Mouse (Mus musculus) erythroblast, embryonic 14.5 days (primary cell): ENCODE data around the gene Cacfd1. TPM values are rescaled to one million over a fixed set of nuclear protein-coding genes. Genes with fewer than 3 reads are reported as not detected.

Experiments used
- H3K27me3 ChIP-seq: 2 replicates; pipeline ENCODE4 v1.6.1; 2012; ENCODE audit warnings: inconsistent platforms; ENCODE audit not compliant: control insufficient read depth
- H3K36me3 ChIP-seq: 2 replicates; pipeline ENCODE4 v1.6.1; 2012; ENCODE audit warnings: mild to moderate bottlenecking, inconsistent platforms; ENCODE audit not compliant: control insufficient read depth
- H3K4me1 ChIP-seq: 2 replicates; pipeline ENCODE4 v1.6.1; 2012; ENCODE audit warnings: inconsistent platforms; ENCODE audit not compliant: control insufficient read depth
- H3K4me3 ChIP-seq: replicated peaks from 2 replicates; pipeline ENCODE3; 2012; ENCODE audit warnings: moderate library complexity, mild to moderate bottlenecking, inconsistent platforms
- H3K9me3 ChIP-seq: 2 replicates; pipeline ENCODE4 v1.6.1; 2012; ENCODE audit warnings: low read length, inconsistent platforms, mixed read lengths; ENCODE audit not compliant: control insufficient read depth
- GATA1 ChIP-seq: IDR thresholded peaks from 2 replicates; pipeline ENCODE4 v1.6.1; 2012; ENCODE audit warnings: low read length, inconsistent platforms, mixed read lengths
- TAL1 ChIP-seq: IDR thresholded peaks from 3 replicates; pipeline ENCODE4 v1.6.1; 2012; ENCODE audit warnings: low read length, inconsistent platforms, mixed read lengths
- polyA plus RNA-seq: library from polyadenylated mRNA; stranded (reverse); fragments of >175 nt; gene quantifications from 2 replicates; pipeline ENCODE4 v1.2.3, GENCODE M21; 2012

Gene Cacfd1
- polyA plus RNA-seq: 0.16 and 0.25 TPM in 2 replicates

GRCm38 (mm10) chr2:27009714-27010244 is at the start of gene Cacfd1:
TSS of gene Cacfd1 (plus strand) at chr2:27009926.
- TF ChIP-seq GATA1 (no peak), TAL1 (no peak)
- Histone ChIP-seq H3K9me3 (no peaks in the 10 kb centered on the region), H3K27me3 (no peaks in the 10 kb centered on the region), H3K36me3 (peaks cover 12% of the 10 kb centered on the region), H3K4me1 (peaks cover 21% of the 10 kb centered on the region), H3K4me3 (peak within 1 kb of the TSS; percentile 76)

GRCm38 (mm10) chr2:26960756-26961155 is 49.0 kb upstream of the Cacfd1 start:
- TF ChIP-seq GATA1 (no peak), TAL1 (no peak)
- Histone ChIP-seq H3K27me3 (no peaks in the 10 kb centered on the region), H3K4me3 (no peak overlapping the region), H3K4me1 (peaks cover 42% of the 10 kb centered on the region), H3K36me3 (peaks cover 62% of the 10 kb centered on the region), H3K9me3 (no peaks in the 10 kb centered on the region)

DNA sequence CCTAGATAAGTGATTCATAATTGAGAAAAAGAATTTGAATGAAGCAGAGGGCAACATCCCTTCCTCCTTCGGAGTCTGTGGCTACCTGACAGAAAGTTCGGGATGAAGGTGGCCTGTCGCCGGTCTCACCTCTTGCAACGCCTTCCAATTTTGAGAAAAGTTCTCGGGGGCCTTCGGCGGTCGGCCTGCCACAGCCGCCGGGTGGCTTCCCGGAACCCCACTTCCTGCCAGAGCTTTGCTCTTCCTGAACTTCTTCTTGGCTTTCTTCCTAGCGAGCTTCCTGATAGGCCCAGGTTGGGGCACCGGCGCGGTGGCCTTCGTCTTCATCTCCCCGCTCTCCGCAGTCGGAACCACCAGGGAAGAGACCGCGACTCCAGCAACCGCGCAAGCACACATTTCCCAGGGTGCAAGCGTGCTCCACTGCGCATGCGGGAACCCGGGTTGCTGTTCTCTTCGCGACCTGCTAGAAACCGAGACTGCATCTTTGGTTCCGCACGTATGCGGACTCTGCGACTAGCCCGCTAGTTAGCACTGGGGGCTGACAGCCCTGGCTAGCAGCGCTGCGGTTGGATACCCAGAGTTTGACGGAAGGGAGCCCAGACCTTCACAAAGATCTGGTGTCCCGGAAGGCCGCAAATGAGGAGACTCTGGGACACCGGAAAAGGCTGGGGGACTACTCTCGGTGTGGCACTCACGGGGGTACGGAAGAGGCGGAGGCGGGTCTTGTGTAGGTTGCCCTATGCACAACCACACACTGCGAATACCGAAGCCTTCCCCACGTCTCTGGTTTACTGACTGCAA is 45.6 kb upstream of the Cacfd1 start, which contains the start of gene Rexo4:
TSS of gene Rexo4 (minus strand) at position 464 of the 801 bp plus-strand sequence.
- Histone ChIP-seq H3K36me3 (peaks cover 29% of the 10 kb centered on the region), H3K4me1 (peaks cover 42% of the 10 kb centered on the region), H3K9me3 (peaks cover 8% of the 10 kb centered on the region), H3K4me3 (peak within 1 kb of the TSS; percentile 83), H3K27me3 (no peaks in the 10 kb centered on the region)
- TF ChIP-seq TAL1: no peak
- TF ChIP-seq GATA1: no peak

GRCm38 (mm10) chr2:26964724-26965370 is 44.9 kb upstream of the Cacfd1 start:
- TF ChIP-seq GATA1: no peak
- no peak for TF ChIP-seq TAL1
- peaks cover 24% of the 10 kb centered on the region for H3K36me3 ChIP-seq
- H3K9me3 ChIP-seq: peaks cover 8% of the 10 kb centered on the region
- no peaks in the 10 kb centered on the region for H3K27me3 ChIP-seq
- H3K4me1 ChIP-seq: peaks cover 42% of the 10 kb centered on the region
- peak overlapping the region; percentile 83 for H3K4me3 ChIP-seq

- Histone ChIP-seq H3K36me3 (peaks cover 1% of the 10 kb centered on the region), H3K4me3 (no peak overlapping the region), H3K27me3 (no peaks in the 10 kb centered on the region), H3K4me1 (peaks cover 28% of the 10 kb centered on the region), H3K9me3 (peaks cover 8% of the 10 kb centered on the region)
- TF ChIP-seq GATA1 (no peak), TAL1 (no peak)
These were observed 42.5 kb upstream of the Cacfd1 start for GRCm38 (mm10) chr2:26967262-26967661.

- H3K36me3 ChIP-seq: no peaks in the 10 kb centered on the region
- H3K27me3 ChIP-seq: peaks cover 7% of the 10 kb centered on the region; the same call in 1 of the 2 replicates
- H3K9me3 ChIP-seq: no peaks in the 10 kb centered on the region
- H3K4me1 ChIP-seq: no peaks in the 10 kb centered on the region
- no peak for TF ChIP-seq TAL1
- TF ChIP-seq GATA1: no peak
- no peak within 1 kb of the TSS for H3K4me3 ChIP-seq
These were observed 36.6 kb upstream of the Cacfd1 start, which contains the start of gene Adamts13 for GRCm38 (mm10) chr2:26973116-26973515. TSS of gene Adamts13 (plus strand) at chr2:26973416.

DNA sequence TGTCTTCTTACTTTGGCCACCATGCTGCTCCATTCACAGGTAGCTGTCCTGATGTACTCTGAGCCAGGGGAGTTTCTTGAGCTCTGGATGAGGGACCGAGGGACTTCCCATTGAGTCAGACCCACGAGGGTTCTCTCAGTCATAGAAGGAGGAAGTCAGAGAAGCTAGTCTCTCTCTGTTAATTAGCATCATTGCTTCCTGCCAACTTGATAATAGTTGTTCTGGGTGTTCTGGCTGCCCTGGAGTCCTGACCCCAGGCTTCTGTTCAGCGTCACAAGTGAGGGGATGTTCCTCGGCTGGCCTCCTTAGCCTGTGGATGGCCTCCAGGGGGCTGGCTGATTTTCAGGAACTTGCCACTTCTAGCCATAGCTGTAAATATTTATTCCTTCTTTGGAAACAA is 35.8 kb upstream of the Cacfd1 start:
- Histone ChIP-seq H3K4me3 (no peak overlapping the region), H3K9me3 (no peaks in the 10 kb centered on the region), H3K36me3 (no peaks in the 10 kb centered on the region), H3K27me3 (peaks cover 7% of the 10 kb centered on the region; the same call in 1 of the 2 replicates), H3K4me1 (no peaks in the 10 kb centered on the region)
- no peak for TF ChIP-seq GATA1
- no peak for TF ChIP-seq TAL1

DNA sequence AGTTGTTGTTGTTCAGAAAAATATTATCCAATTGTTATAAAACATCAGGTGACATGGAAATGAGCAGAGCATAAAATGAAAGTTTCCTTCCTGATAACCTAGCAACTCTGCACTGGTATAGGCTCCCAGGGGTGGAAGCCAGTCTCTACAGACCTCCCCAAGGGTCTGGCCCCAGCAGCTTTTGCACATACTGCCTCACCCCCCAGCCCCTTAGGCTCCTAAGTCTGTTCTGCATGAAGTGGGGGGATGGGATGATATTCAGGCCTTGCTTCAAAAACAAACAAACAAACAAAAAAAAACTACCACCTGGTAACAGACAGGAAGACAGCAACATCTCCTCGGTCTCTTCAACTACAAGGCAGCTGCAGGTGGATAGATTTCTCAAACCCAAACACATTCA is 29.4 kb upstream of the Cacfd1 start:
- no peak for TF ChIP-seq TAL1
- TF ChIP-seq GATA1: no peak
- peaks cover 2% of the 10 kb centered on the region; the same call in 1 of the 2 replicates for H3K27me3 ChIP-seq

GRCm38 (mm10) chr2:26984179-26984578 is 25.5 kb upstream of the Cacfd1 start:
- no peaks in the 10 kb centered on the region for H3K4me1 ChIP-seq
- no peaks in the 10 kb centered on the region for H3K36me3 ChIP-seq
- H3K9me3 ChIP-seq: no peaks in the 10 kb centered on the region
- H3K4me3 ChIP-seq: no peak overlapping the region
- no peak for TF ChIP-seq GATA1
- no peak for TF ChIP-seq TAL1
- peaks cover 2% of the 10 kb centered on the region; the same call in 1 of the 2 replicates for H3K27me3 ChIP-seq

More for the DNA sequence above, 29.4 kb upstream of the Cacfd1 start:
- H3K9me3 ChIP-seq: no peaks in the 10 kb centered on the region
- H3K4me1 ChIP-seq: no peaks in the 10 kb centered on the region
- H3K36me3 ChIP-seq: no peaks in the 10 kb centered on the region
- no peak overlapping the region for H3K4me3 ChIP-seq
